Mouse (Mus musculus) G1E (cell line): Measurements from ENCODE around the gene Rhoh.

Source experiments
- CTCF ChIP-seq: IDR thresholded peaks from 2 replicates; pipeline ENCODE4 v1.5.1; 2012; ENCODE audit warnings: low read depth, low read length, inconsistent platforms, mixed read lengths
- GATA1 ChIP-seq: IDR thresholded peaks from 2 replicates; pipeline ENCODE4 v1.6.1; 2012; ENCODE audit warnings: borderline replicate concordance, low read length, inconsistent platforms, mixed read lengths
- GATA2 ChIP-seq: IDR thresholded peaks from 2 replicates; pipeline ENCODE4 v1.6.1; 2012; ENCODE audit warnings: low read depth, low read length, inconsistent platforms, borderline replicate concordance
- POLR2AphosphoS5 ChIP-seq: IDR thresholded peaks from 2 replicates; pipeline ENCODE4 v1.6.1; 2012; ENCODE audit warnings: low read depth, low read length, inconsistent platforms; ENCODE audit not compliant: insufficient replicate concordance
- TAL1 ChIP-seq: conservative IDR thresholded peaks from 2 replicates; pipeline ENCODE4 v1.6.1; 2012; ENCODE audit warnings: low read depth, low read length, inconsistent platforms, mixed read lengths

DNA sequence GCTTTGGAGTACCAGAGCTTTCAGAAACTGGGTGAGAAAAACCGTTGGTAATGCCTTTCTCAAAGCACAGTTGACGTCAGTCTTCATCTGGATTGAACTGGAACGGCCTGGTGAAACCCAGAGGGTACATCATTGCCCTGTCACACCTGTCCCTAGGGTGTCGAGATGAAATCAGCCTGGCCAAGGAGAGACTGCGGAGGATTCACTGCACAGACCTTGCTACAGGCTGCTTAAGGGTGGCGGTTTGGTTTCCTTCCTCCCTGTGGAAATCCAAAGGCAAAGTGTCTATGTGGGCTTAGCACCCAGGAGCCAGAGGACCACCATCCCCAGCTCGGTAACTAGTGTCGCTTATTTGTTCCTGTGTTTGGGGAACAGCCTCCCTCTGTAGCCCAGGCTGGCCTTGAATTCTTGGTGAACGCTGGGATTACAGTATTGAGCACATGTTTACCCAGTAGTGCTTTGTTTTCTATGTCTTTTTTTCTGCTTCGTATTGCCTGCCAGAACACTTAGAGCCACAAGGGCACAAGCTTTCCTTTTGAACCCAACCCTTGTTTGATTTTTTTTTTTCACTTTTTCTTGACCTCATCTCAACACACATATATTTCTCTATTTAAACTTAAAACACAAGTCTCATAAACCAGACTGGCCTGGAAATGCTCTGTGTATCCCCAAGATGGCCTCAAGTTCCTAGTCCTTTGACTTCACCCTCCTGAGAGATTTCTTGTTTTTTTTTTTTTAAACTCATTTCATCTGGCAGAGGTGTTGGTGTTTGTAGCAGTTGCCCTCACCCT lies at the start of gene Rhoh:
- TF ChIP-seq GATA1 (no peak), CTCF (no peak), TAL1 (no peak), GATA2 (no peak), POLR2AphosphoS5 (no peak)
